Mouse (Mus musculus): Measurements from ENCODE around the gene Usp31. TPM values are rescaled to one million over a fixed set of nuclear protein-coding genes. Genes with fewer than 3 reads are reported as not detected.

Usp31 gene
- total and polyA plus RNA-seq, 3 experiments, result 6.4 to 9.1 (median 7.5) TPM

DNA sequence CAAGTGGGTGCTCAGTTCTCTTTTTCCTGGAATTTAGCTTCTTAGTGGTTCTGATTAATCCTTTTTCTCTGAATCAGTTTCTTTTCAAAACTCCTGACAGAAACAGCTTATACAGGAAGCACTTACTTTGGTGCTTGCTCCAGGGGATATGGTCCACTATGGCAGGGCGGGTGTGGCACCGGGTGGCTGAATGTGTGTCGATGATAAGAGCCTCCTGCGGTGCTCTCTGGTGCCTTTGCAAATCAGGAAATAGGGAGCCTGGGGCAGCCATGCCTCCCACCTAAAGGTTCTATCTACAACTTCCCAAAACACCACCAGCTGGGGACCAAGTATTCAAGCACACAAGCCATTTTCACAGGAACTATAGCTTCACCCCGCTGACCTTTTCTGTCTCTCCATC, 112.0 kb downstream of the Usp31 start:
- Histone ChIP-seq H3K4me3 (replicated peaks in 1 of 3; ENCODE audit: low read depth in 2 of 3, low read length in 2 of 3, poor library complexity in 1 of 3) (no peak overlapping the region), H3K4me2 (ENCODE audit: insufficient read depth, low read depth, poor library complexity, severe bottlenecking) (no peak overlapping the region), H3K27ac (ENCODE audit: insufficient read depth, low read depth) (no peak overlapping the region), H3K4me1 (ENCODE audit: control insufficient read depth in 1 of 2, insufficient read depth in 2 of 2) (no peaks in the 10 kb centered on the region), H3K36me3 (replicated peaks in 1 of 2; ENCODE audit: control insufficient read depth in 1 of 2, insufficient read depth in 1 of 2, low read length in 1 of 2) (no peaks in the 10 kb centered on the region), H3K79me2 (replicated peaks; ENCODE audit: control insufficient read depth, extremely low read depth, insufficient read depth, poor library complexity, severe bottlenecking) (no peaks in the 10 kb centered on the region), H3K27me3 (replicated peaks) (peaks cover 51% of the 10 kb centered on the region), H3K9ac (ENCODE audit: insufficient read depth, low read depth) (no peak overlapping the region), H3K9me3 (replicated peaks; ENCODE audit: low read length) (no peaks in the 10 kb centered on the region)
- TF ChIP-seq JUN (IDR thresholded peaks at IDR 0.05; ENCODE audit: insufficient read depth, low read depth, low read length) (no peak), MAX (IDR thresholded peaks at IDR 0.05; ENCODE audit: low read length) (no peak), TBP (conservative IDR thresholded peaks at IDR 0.05; ENCODE audit: low read depth, low read length) (no peak), JUND (conservative IDR thresholded peaks at IDR 0.05; ENCODE audit: low read depth, low read length) (no peak)
- in situ Hi-C loops (cut with MboI; ENCODE audit: low pct_ligation_motif_present, low pct_unique_long_range_greater_than_20kb, low sequenced_read_pairs) (no loop called here), dilution Hi-C loops (cut with MboI; ENCODE audit: extremely low pct_ligation_motif_present, extremely low pct_unique_long_range_greater_than_20kb, low sequenced_read_pairs) (no loop called here)
- DNase-seq (ENCODE audit: extremely low read depth), result no peak

GRCm38 (mm10) chr7:121594623-121595022, 112.4 kb downstream of the Usp31 start:
- no peak overlapping the region for H3K4me2 ChIP-seq (ENCODE audit: insufficient read depth, low read depth, poor library complexity, severe bottlenecking)
- no peak overlapping the region for H3K27ac ChIP-seq (ENCODE audit: insufficient read depth, low read depth)
- H3K4me3 ChIP-seq (replicated peaks in 1 of 3; ENCODE audit: low read depth in 2 of 3, low read length in 2 of 3, poor library complexity in 1 of 3), result no peak overlapping the region
- peaks cover 56% of the 10 kb centered on the region for H3K27me3 ChIP-seq (replicated peaks)
- H3K36me3 ChIP-seq (replicated peaks in 1 of 2; ENCODE audit: control insufficient read depth in 1 of 2, insufficient read depth in 1 of 2, low read length in 1 of 2), result no peaks in the 10 kb centered on the region
- dilution Hi-C loops (cut with MboI; ENCODE audit: extremely low pct_ligation_motif_present, extremely low pct_unique_long_range_greater_than_20kb, low sequenced_read_pairs), result no loop called here
- in situ Hi-C loops (cut with MboI; ENCODE audit: low pct_ligation_motif_present, low pct_unique_long_range_greater_than_20kb, low sequenced_read_pairs), result no loop called here
- no peaks in the 10 kb centered on the region for H3K9me3 ChIP-seq (replicated peaks; ENCODE audit: low read length)
- H3K4me1 ChIP-seq (ENCODE audit: control insufficient read depth in 1 of 2, insufficient read depth in 2 of 2), result no peaks in the 10 kb centered on the region
- no peak for DNase-seq (ENCODE audit: extremely low read depth)
- no peak overlapping the region for H3K9ac ChIP-seq (ENCODE audit: insufficient read depth, low read depth)
- no peak for TF ChIP-seq CHD1 (IDR thresholded peaks at IDR 0.05; ENCODE audit: low read depth, low read length)
- TF ChIP-seq HCFC1 (IDR thresholded peaks at IDR 0.05; ENCODE audit: low read depth, low read length), result no peak
- TF ChIP-seq POLR2AphosphoS2 (IDR thresholded peaks at IDR 0.05; ENCODE audit: low read depth, low read length), result no peak
- no peak for TF ChIP-seq RCOR1 (conservative IDR thresholded peaks at IDR 0.05; ENCODE audit: low read depth, low read length)
- no peak for TF ChIP-seq MEF2A (IDR thresholded peaks at IDR 0.05; ENCODE audit: borderline replicate concordance, low read depth, low read length)
- no peak for TF ChIP-seq MYC (IDR thresholded peaks at IDR 0.05; ENCODE audit: low read depth, low read length)
- TF ChIP-seq ZNF384 (IDR thresholded peaks at IDR 0.05; ENCODE audit: low read depth, low read length), result no peak
- no peak for TF ChIP-seq ELF1 (IDR thresholded peaks at IDR 0.05; ENCODE audit: low read depth, low read length)
- TF ChIP-seq ZMIZ1 (IDR thresholded peaks at IDR 0.05; ENCODE audit: low read depth, low read length), result no peak
- no peak for TF ChIP-seq NELFE (IDR thresholded peaks at IDR 0.05; ENCODE audit: low read depth, low read length)
- no peak for TF ChIP-seq USF2 (conservative IDR thresholded peaks at IDR 0.05; ENCODE audit: low read depth, low read length)
- no peak for TF ChIP-seq ETS1 (conservative IDR thresholded peaks at IDR 0.05; ENCODE audit: low read depth, low read length)
- no peak for TF ChIP-seq UBTF (IDR thresholded peaks at IDR 0.05; ENCODE audit: low read depth, low read length)
- no peak for TF ChIP-seq CTCF (conservative IDR thresholded peaks at IDR 0.05 in 1 of 2, IDR thresholded peaks at IDR 0.05 in 1 of 2; ENCODE audit: low read depth in 2 of 2, low read length in 2 of 2)
- no peak for TF ChIP-seq BHLHE40 (IDR thresholded peaks at IDR 0.05; ENCODE audit: low read depth, low read length)
- TF ChIP-seq USF1 (IDR thresholded peaks at IDR 0.05; ENCODE audit: low read depth, low read length), result no peak
- no peak for TF ChIP-seq JUND (conservative IDR thresholded peaks at IDR 0.05; ENCODE audit: low read depth, low read length)
- no peak for TF ChIP-seq GABPA (IDR thresholded peaks at IDR 0.05; ENCODE audit: insufficient replicate concordance, low read depth, low read length)
- TF ChIP-seq PAX5 (IDR thresholded peaks at IDR 0.05; ENCODE audit: low read length), result no peak
- TF ChIP-seq IRF4 (IDR thresholded peaks at IDR 0.05; ENCODE audit: low read depth, low read length), result no peak
- no peaks in the 10 kb centered on the region for H3K79me2 ChIP-seq (replicated peaks; ENCODE audit: control insufficient read depth, extremely low read depth, insufficient read depth, poor library complexity, severe bottlenecking)

Other genes starting within 250 kb of the Usp31 start
- not detected in 2 replicates for gene Scnn1g, start 27.2 kb upstream of the Usp31 start, total RNA-seq (2012; rRNA removed)
- gene Scnn1g, start 27.2 kb upstream of the Usp31 start, total RNA-seq (2014; rRNA removed), result not detected in 2 replicates
- not detected in 2 replicates for gene Scnn1g, start 27.2 kb upstream of the Usp31 start, polyA plus RNA-seq (2012; ENCODE audit: insufficient read length, low read depth)
- gene Scnn1b, start 157.8 kb upstream of the Usp31 start, total RNA-seq (2012; rRNA removed), result 0.04 and 0.08 TPM in 2 replicates
- not detected in 2 replicates for gene Scnn1b, start 157.8 kb upstream of the Usp31 start, total RNA-seq (2014; rRNA removed)
- not detected in 2 replicates for gene Scnn1b, start 157.8 kb upstream of the Usp31 start, polyA plus RNA-seq (2012; ENCODE audit: insufficient read length, low read depth)

Measured in CH12.LX (cell line).